Mouse (Mus musculus): ENCODE measurements around the gene Hoxa4.

DNA sequence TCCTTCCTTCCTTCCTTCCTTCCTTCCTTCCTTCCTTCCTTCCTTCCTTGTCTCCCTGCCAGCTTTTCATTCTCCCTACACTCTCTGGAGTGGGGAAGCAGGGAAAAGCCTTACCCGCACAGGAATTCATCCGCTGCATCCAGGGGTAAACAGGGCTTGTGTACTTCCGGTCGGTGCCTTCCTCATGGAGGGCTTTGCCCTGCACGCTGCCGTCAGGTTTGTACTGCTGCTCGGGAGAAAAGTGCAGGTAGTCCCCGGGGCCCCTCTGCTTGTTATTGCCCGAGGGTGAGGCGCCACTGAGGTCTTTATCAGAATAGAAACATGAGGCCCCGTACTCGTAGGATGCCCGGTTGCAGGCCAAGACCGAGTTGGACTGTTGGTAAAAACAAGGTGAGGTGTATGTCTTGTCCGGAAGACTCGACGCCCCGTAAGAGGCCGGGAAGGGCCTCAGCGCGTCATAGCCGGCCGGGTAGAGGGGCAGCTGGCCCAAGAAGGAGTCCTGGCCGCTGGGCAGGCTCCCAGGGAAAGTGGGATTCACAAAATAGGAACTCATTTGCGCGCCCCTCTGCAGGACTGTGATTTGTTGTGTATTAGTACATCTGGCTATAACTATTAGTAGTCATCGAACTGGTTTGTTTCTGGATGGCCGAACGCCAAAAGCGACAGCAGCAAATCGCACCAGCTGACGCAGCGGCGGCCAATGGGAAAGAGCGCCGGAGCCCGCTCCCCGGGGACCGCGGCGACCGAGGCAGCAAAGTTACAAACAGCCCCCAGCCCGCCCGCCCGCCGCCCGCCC lies 16.7 kb upstream of the Hoxa4 start, which contains the start of gene Hoxa6:
- TF ChIP-seq CTCF (IDR thresholded peaks at IDR 0.05; ENCODE audit: low read depth) = no peak
- no peak for TF ChIP-seq EP300 (IDR thresholded peaks at IDR 0.05; ENCODE audit: low read depth)
